Mouse (Mus musculus) heart, postnatal 0 days (tissue): ENCODE measurements around the gene Vmn1r121. TPM values are rescaled to one million over a fixed set of nuclear protein-coding genes. Genes with fewer than 3 reads are reported as not detected.
"Not testable (repeated sequence)": the region's sequence is repeated elsewhere in the genome, so short reads cannot be mapped to it uniquely, and the experiment has no call there.

Source experiments
- ATAC-seq: fragments of 200-750 bp; cut with Nextera tagmentation; 2 replicates; pipeline ENCODE4 v1.8.0; 2017; ENCODE audit warnings: low read depth, moderate number of reproducible peaks, moderate library complexity; ENCODE audit not compliant: insufficient read depth
- DNase-seq: peaks from one replicate; pipeline ENCODE4 v3.0.0-alpha.2; 2016; ENCODE audit warnings: low spot score
- H3K27ac ChIP-seq: fragments of 300-500 bp; sonication (generic); 2 replicates; pipeline ENCODE4 v1.5.1; 2014; ENCODE audit warnings: low read depth, mild to moderate bottlenecking
- H3K27me3 ChIP-seq: fragments of 300-500 bp; sonication (generic); 2 replicates; pipeline ENCODE4 v1.6.1; 2014; ENCODE audit warnings: low read length, mixed read lengths; ENCODE audit not compliant: control insufficient read depth, insufficient read depth
- H3K36me3 ChIP-seq: fragments of 300-500 bp; sonication (generic); replicated peaks from 2 replicates; pipeline ENCODE4 v1.6.1; 2014; ENCODE audit warnings: low read length, mixed read lengths; ENCODE audit not compliant: control insufficient read depth, insufficient read depth
- H3K4me1 ChIP-seq: fragments of 300-500 bp; sonication (generic); 2 replicates; pipeline ENCODE4 v1.6.1; 2014; ENCODE audit warnings: antibody characterized with exemption; ENCODE audit not compliant: control insufficient read depth, insufficient read depth
- H3K4me2 ChIP-seq: fragments of 300-500 bp; sonication (generic); 2 replicates; pipeline ENCODE4 v1.6.1; 2014; ENCODE audit warnings: low read depth, mild to moderate bottlenecking, low read length, moderate library complexity
- H3K4me3 ChIP-seq: fragments of 300-500 bp; sonication (generic); 2 replicates; pipeline ENCODE4 v1.5.1; 2014; ENCODE audit warnings: low read depth, low read length
- H3K9ac ChIP-seq: fragments of 300-500 bp; sonication (generic); replicated peaks from 2 replicates; pipeline ENCODE4 v1.6.1; 2014; ENCODE audit warnings: low read depth, low read length, mixed read lengths
- H3K9me3 ChIP-seq: fragments of 300-500 bp; sonication (generic); replicated peaks from 2 replicates; pipeline ENCODE4 v1.6.1; 2016; ENCODE audit warnings: low read length; ENCODE audit not compliant: control insufficient read depth
- WGBS: fragments of 180-500 bp; shearing (Covaris S2); extraction: QIAGEN DNeasy Blood & Tissue Kit; methylation state at CpG from one replicate; pipeline ENCODE4 v1.1.7; 2014; 5-methylcytosine and 5-hydroxymethylcytosine counted together
- polyA plus RNA-seq: library from polyadenylated mRNA; unstranded; fragments of >200 nt; fragmentation: Nextera tagmentation; extraction: Ambion mirVana; gene quantifications from 2 replicates; pipeline ENCODE4 v1.2.1, GENCODE M21; 2015
- total RNA-seq: library from RNA; depleted of rRNA; stranded (reverse); fragments of >200 nt; gene quantifications from 2 replicates; pipeline ENCODE4 v1.2.3, GENCODE M21; 2014; ENCODE audit warnings: low replicate concordance; rRNA removed

Gene Vmn1r121
- total RNA-seq (not detected in 2 replicates), polyA plus RNA-seq (not detected in 2 replicates)

- H3K4me2 ChIP-seq, H3K4me3 ChIP-seq, H3K4me1 ChIP-seq, H3K27me3 ChIP-seq, H3K36me3 ChIP-seq, DNase-seq, H3K9me3 ChIP-seq, H3K9ac ChIP-seq, H3K27ac ChIP-seq, ATAC-seq: not testable (repeated sequence)
- 58% methylated on average over 4 of the region's 5 CpGs for WGBS
Measured at GRCm38 (mm10) chr7:21098413-21098812, at the start of gene Vmn1r121. Vmn1r121 (minus strand) TSS chr7:21098513.

- H3K27me3 ChIP-seq, H3K4me1 ChIP-seq, H3K36me3 ChIP-seq, DNase-seq, ATAC-seq, H3K4me3 ChIP-seq, H3K4me2 ChIP-seq, H3K27ac ChIP-seq, H3K9me3 ChIP-seq, H3K9ac ChIP-seq: not testable (repeated sequence)
- WGBS, result 51% methylated on average over 2 of the region's 3 CpGs
Measured at GRCm38 (mm10) chr7:21134028-21134427, 35.7 kb upstream of the Vmn1r121 start, which contains the start of gene Vmn1r122. Vmn1r122 (minus strand) TSS chr7:21134128.

GRCm38 (mm10) chr7:21053684-21054083 is 44.6 kb downstream of the Vmn1r121 start, which contains the start of gene Vmn1r120:
Vmn1r120 (minus strand) TSS chr7:21053784.
- H3K4me1 ChIP-seq, DNase-seq, ATAC-seq, H3K27me3 ChIP-seq, H3K9me3 ChIP-seq, H3K27ac ChIP-seq, H3K4me3 ChIP-seq, H3K4me2 ChIP-seq, H3K9ac ChIP-seq, H3K36me3 ChIP-seq: not testable (repeated sequence)
- 60% methylated on average over 1 of the region's 1 CpGs for WGBS

Other genes starting within 250 kb of the Vmn1r121 start
- not detected in 2 replicates for gene Vmn1r116, start 226.3 kb downstream of the Vmn1r121 start, total RNA-seq
- not detected in 2 replicates for gene Vmn1r116, start 226.3 kb downstream of the Vmn1r121 start, polyA plus RNA-seq
- not detected in 2 replicates for gene Vmn1r117, start 214.4 kb downstream of the Vmn1r121 start, total RNA-seq
- gene Vmn1r117, start 214.4 kb downstream of the Vmn1r121 start, polyA plus RNA-seq, result not detected in 2 replicates
- gene Vmn1r118, start 186.2 kb downstream of the Vmn1r121 start, total RNA-seq, result not detected in 2 replicates
- not detected in 2 replicates for gene Vmn1r118, start 186.2 kb downstream of the Vmn1r121 start, polyA plus RNA-seq
- gene Vmn1r119, start 86.1 kb downstream of the Vmn1r121 start, total RNA-seq, result not detected in 2 replicates
- gene Vmn1r119, start 86.1 kb downstream of the Vmn1r121 start, polyA plus RNA-seq, result not detected in 2 replicates
- not detected in 2 replicates for gene Vmn1r120, start 44.7 kb downstream of the Vmn1r121 start, total RNA-seq
- gene Vmn1r120, start 44.7 kb downstream of the Vmn1r121 start, polyA plus RNA-seq, result not detected in 2 replicates
- not detected in 2 replicates for gene Vmn1r122, start 35.6 kb upstream of the Vmn1r121 start, total RNA-seq
- not detected in 2 replicates for gene Vmn1r122, start 35.6 kb upstream of the Vmn1r121 start, polyA plus RNA-seq
- gene Vmn1r123, start 63.7 kb upstream of the Vmn1r121 start, total RNA-seq, result not detected in 2 replicates
- gene Vmn1r123, start 63.7 kb upstream of the Vmn1r121 start, polyA plus RNA-seq, result not detected in 2 replicates
- not detected in 2 replicates for gene Gm5157, start 91.9 kb upstream of the Vmn1r121 start, total RNA-seq
- gene Gm5157, start 91.9 kb upstream of the Vmn1r121 start, polyA plus RNA-seq, result not detected in 2 replicates
- gene Vmn1r124, start 162.1 kb upstream of the Vmn1r121 start, total RNA-seq, result not detected in 2 replicates
- gene Vmn1r124, start 162.1 kb upstream of the Vmn1r121 start, polyA plus RNA-seq, result not detected in 2 replicates
- not detected in 2 replicates for gene Vmn1r125, start 173.7 kb upstream of the Vmn1r121 start, total RNA-seq
- gene Vmn1r125, start 173.7 kb upstream of the Vmn1r121 start, polyA plus RNA-seq, result not detected in 2 replicates
- gene Vmn1r126, start 203.0 kb upstream of the Vmn1r121 start, total RNA-seq, result not detected in 2 replicates
- not detected in 2 replicates for gene Vmn1r126, start 203.0 kb upstream of the Vmn1r121 start, polyA plus RNA-seq
- gene Vmn1r127, start 221.3 kb upstream of the Vmn1r121 start, total RNA-seq, result not detected in 2 replicates
- not detected in 2 replicates for gene Vmn1r127, start 221.3 kb upstream of the Vmn1r121 start, polyA plus RNA-seq